Mouse (Mus musculus) gastrocnemius, postnatal 10 days (tissue): ENCODE results near the gene Pigx. TPM values are rescaled to one million over a fixed set of nuclear protein-coding genes. Genes with fewer than 3 reads are reported as not detected.

Experiments used
- DNase-seq: peaks from one replicate; pipeline ENCODE4 v3.0.0; 2021; ENCODE audit warnings: mixed read lengths
- total RNA-seq, 2 experiments: library from RNA; stranded (reverse); gene quantifications; 2 replicates each; pipeline ENCODE4 v1.2.3; 2021

Gene Pigx
- total RNA-seq, 2 experiments from 2014 or later = 15.9 to 16.1 TPM

DNA sequence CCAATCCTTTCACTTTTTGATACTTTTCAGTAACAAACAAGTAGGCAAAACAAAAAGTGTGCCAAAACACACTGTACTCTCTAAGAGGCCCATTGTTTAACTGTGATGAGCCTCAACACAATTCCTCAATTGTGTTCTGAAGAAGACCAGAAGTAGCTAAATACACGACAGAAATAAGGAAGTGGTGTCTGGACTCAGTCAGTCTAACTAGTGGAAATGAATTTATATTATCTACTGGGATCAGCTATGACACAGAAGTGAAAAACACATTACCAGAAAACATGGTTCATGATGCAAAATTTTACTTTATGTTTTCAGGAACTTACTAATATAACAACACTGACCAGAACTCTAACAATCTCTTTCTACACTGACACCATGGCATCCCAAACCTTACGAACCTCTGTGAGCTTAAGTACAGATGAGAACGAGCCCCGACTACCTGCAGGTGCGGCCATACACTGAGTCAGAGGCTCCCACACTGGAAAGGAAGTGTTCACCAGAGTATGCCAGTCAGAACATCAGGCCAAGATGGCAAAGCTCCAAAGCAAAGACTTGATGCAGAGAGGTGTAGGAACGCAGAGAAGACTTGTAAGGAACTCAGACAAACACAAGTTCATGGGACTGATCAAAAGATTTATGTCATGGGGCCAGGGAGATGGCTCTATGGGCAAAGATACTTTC is 39.6 kb downstream of the Pigx start:
- no peak for DNase-seq

DNA sequence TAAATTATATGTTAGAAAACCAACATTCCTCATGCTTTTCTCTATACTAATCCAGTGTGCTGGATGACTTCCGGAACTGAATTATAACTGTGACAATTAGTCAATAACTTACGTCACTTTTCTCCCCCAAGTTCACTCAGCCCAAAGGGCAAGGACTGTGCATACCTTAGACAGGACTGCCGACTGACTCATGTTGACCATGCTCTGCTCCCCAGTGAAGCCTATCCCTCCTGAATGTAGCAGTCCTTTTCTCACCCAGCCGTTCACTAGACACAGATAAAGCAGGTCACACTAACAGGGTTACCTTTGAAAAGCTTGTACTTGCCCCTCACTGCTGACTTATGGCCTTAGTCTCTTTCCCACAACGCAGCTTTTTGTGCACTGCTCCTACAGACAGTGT is 40.7 kb downstream of the Pigx start:
- DNase-seq = no peak

DNA sequence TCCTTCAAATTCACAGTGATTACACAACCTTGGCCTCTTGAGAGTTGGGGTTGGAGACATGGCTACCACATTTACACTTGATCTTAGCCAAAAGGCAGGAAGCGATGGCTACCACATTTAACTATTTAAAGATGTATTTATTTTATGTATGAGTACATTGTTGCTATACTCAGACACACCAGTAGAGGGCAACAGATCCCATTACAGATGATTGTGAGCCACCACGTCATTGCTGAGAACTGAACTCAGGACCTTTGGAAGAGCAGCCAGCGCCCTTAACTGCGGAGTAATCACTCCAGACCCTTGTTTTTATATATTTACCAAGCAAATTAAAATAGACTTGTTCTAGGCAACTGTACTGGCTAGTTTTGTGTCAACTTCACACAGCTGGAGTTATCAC is 57.2 kb downstream of the Pigx start:
- DNase-seq = no peak

Other genes starting within 250 kb of the Pigx start
- under 1 TPM in 1 of 2 experiments, not detected in 1; 0.05 TPM for gene Meltf, start 220.9 kb downstream of the Pigx start, total RNA-seq
- gene Pigz, start 165.9 kb downstream of the Pigx start, total RNA-seq = 1 to 10 TPM; 5.9 to 7.5 TPM
- gene 0610012G03Rik, start 151.2 kb downstream of the Pigx start, total RNA-seq = 10 to 100 TPM; 41.2 to 47.7 TPM
- gene Ncbp2, start 151.2 kb downstream of the Pigx start, total RNA-seq = 10 to 100 TPM; 18.7 to 23.6 TPM
- 10 to 100 TPM; 13.8 to 17.0 TPM for gene Senp5, start 96.5 kb downstream of the Pigx start, total RNA-seq
- gene Pak2, start 20.4 kb downstream of the Pigx start, total RNA-seq = 10 to 100 TPM; 22.7 to 26.7 TPM
- gene Cep19, start 60 bp upstream of the Pigx start, total RNA-seq = 1 to 10 TPM; 6.3 to 7.3 TPM
- 1 to 10 TPM; 7.4 to 9.0 TPM for gene Nrros, start 65.9 kb upstream of the Pigx start, total RNA-seq
- under 1 TPM in 1 of 2 experiments, not detected in 1; 0.47 TPM for gene Bex6, start 80.1 kb upstream of the Pigx start, total RNA-seq
- gene Fbxo45, start 147.4 kb upstream of the Pigx start, total RNA-seq = 10 to 100 TPM; 11.2 to 11.6 TPM
- gene Wdr53, start 147.5 kb upstream of the Pigx start, total RNA-seq = 1 to 10 TPM; 6.1 to 7.3 TPM
- gene Smco1, start 171.7 kb upstream of the Pigx start, total RNA-seq = 10 to 100 TPM; 13.1 to 18.3 TPM
- 10 to 100 TPM; 11.6 to 13.4 TPM for gene Rnf168, start 177.7 kb upstream of the Pigx start, total RNA-seq
- 10 to 100 TPM; 25.3 to 31.1 TPM for gene Ubxn7, start 232.5 kb upstream of the Pigx start, total RNA-seq